Mouse (Mus musculus): Measurements from ENCODE around the gene Ubash3b.

DNA sequence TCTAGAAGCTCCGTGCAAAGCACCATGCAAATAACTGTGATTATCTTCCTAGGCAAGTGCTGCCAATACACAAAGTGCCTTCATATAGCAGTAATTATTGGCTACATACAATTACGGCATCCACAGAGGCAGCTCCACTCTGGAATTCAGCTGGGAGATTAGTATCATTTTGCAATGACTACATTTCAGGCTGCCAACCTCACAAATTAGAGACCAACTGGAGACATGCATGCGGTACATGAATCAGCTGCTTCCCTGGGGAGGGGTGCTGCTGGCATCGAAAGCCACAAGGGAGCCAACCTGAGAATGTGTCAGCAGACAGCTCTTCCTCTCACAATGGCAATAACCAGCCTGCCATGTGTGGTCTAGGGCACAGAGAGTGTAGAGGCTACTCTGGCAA, 83.3 kb downstream of the Ubash3b start:
- TF ChIP-seq CTCF (IDR thresholded peaks at IDR 0.05; ENCODE audit: low read depth, low read length): no peak
- no peak for TF ChIP-seq EP300 (IDR thresholded peaks at IDR 0.05; ENCODE audit: insufficient read depth, low read depth, low read length)
